Mouse (Mus musculus): Measurements from ENCODE around the gene Laptm5.

GRCm38 (mm10) chr4:130906296-130906695 lies 6.6 kb upstream of the Laptm5 start:
- no peak for TF ChIP-seq CTCF (IDR thresholded peaks at IDR 0.05; ENCODE audit: low read depth)
- TF ChIP-seq EP300 (optimal IDR thresholded peaks at IDR 0.05) = no peak
